10 mouse cellular contexts compared by ENCODE assay signal in the genomic region with DNA sequence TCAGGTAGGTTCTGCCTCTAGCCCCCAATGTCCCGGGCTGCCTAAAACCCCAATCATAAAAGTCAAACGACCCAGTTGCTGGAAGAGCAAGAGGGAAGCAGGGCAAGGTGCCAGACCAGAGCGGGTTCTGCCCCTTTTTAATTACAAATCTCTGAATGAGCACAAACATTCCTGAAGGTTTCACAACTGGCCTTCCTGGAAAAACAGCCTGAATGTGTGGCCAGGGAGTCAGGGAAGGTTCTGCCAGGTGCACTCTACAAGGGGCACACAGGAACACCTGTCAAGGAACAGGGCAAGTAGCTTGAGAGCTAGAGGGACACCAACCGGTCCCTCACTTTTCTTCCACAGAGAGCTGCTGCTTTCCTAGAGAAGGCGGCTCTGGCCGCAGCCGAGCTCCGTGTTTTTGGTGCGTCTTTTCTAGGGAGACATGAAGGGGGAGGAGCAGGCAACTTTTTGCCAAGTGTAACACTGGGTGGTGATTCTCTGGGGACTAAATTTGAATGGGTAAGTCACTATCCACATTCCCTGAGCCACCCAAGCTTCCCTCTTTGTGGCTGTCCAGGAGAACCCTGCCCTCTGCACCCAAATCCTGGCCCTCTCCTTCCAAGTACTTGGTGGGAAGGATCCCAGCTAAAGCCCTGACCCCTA.
DNase-seq lines count a peak whose midpoint lies in the region; ATAC-seq lines count a peak whose summit lies in the region.
"Had no signal": no experiment of that assay in that cellular context is flagged by ENCODE, and none has a peak within 500 bp of the region (broad histone marks: within the 10 kb centered on the region; RNA-seq: fewer than 3 reads in every experiment).

No protein-coding gene starts in this region.

- no peak for ATAC-seq in stomach, embryonic 15.5 days (ENCODE audit: insufficient read depth, low FRiP score, low read depth)

- H3K27ac ChIP-seq in stomach, embryonic 15.5 days = peak overlapping the region; percentile 54; the same call in 1 of the 2 replicates

- H3K9ac ChIP-seq in stomach, embryonic 15.5 days = no peak overlapping the region

- DNase-seq in adrenal gland, postnatal 10 days = peak; percentile 41
- no peak for DNase-seq in adrenal gland, postnatal 25 days
- DNase-seq in right cerebral cortex, adult 18-20 months = peak; percentile 56
- DNase-seq in right cerebral cortex, postnatal 36 days (ENCODE audit: low spot score in 2 of 2) = no peak
- DNase-seq in kidney, postnatal 36 days = peak; percentile 90 to 91
- no peak for DNase-seq in B cell, adult 2 months
- DNase-seq in thymus, adult 18-20 months = no peak
- DNase-seq: cerebellum, adult 2 months had no signal

- H3K9me3 ChIP-seq in stomach, embryonic 15.5 days = no peaks in the 10 kb centered on the region
- H3K9me3 ChIP-seq: megakaryocyte, embryonic 14.5 days had no signal

- 57% methylated on average over 9 of the region's 9 CpGs for WGBS in stomach, embryonic 15.5 days

- no peaks in the 10 kb centered on the region for H3K27me3 ChIP-seq in stomach, embryonic 15.5 days (replicated peaks)

- no peaks in the 10 kb centered on the region for H3K36me3 ChIP-seq in stomach, embryonic 15.5 days

- H3K4me1 ChIP-seq in stomach, embryonic 15.5 days = peaks cover 14% of the 10 kb centered on the region; the same call in 1 of the 2 replicates
- H3K4me1 ChIP-seq: megakaryocyte, embryonic 14.5 days had no signal

- no peak overlapping the region for H3K4me3 ChIP-seq in stomach, embryonic 15.5 days (replicated peaks)
- H3K4me3 ChIP-seq: megakaryocyte, embryonic 14.5 days had no signal

- H3K4me2 ChIP-seq in stomach, embryonic 15.5 days = no peak overlapping the region

Comparison
In these comparisons a context has a peak if more than half of its experiments do, and no peak if none do; other contexts are left out.
1. DNase-seq: peak in adrenal gland, postnatal 10 days (single experiment), right cerebral cortex, adult 18-20 months (single experiment) and kidney, postnatal 36 days (2 of 2); none in adrenal gland, postnatal 25 days (single experiment), right cerebral cortex, postnatal 36 days (0 of 2), B cell, adult 2 months (0 of 2) and thymus, adult 18-20 months (0 of 2).